Mouse (Mus musculus) 3T3-L1 (cell line): ENCODE measurements around the gene Tra2b.
A peak's percentile ranks its signal among the peaks of the same experiment; 100 is the strongest.
"Not testable (repeated sequence)": the region's sequence is repeated elsewhere in the genome, so short reads cannot be mapped to it uniquely, and the experiment has no call there.

Experiments
- DNase-seq: peaks from one replicate; pipeline ENCODE4 v3.0.0-alpha.2; 2015; ENCODE audit warnings: low read depth, low spot score

Tra2b gene

DNA sequence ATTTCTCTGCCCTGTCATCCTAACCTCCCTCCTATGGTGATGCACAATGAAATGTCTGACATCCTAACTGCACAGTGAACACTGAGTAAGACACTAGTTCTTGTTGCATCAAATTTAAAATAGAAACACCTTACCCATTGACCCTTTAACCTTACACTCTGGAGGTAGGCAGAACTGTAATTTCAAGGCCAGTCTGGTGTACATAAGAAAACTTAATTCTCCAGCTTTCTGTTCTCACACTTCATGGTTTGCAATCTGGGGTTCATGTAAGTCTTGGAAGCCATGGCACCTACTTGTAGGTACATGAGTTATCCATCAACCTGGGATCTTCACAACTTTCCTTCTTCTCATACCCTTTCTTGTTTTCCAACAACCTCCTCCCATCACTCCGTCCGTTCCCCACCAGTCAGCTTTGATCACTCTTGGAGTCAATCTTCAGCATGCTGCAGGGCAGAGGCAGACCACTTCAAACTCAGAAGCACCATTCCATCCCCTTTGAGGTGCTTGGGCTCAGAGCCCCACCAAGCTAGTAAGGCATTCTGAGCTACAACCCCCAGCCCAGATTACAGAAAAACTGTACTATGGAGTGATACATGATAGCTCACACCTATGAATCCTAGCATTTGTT is 23.5 kb downstream of the Tra2b start:
- DNase-seq: no peak

DNA sequence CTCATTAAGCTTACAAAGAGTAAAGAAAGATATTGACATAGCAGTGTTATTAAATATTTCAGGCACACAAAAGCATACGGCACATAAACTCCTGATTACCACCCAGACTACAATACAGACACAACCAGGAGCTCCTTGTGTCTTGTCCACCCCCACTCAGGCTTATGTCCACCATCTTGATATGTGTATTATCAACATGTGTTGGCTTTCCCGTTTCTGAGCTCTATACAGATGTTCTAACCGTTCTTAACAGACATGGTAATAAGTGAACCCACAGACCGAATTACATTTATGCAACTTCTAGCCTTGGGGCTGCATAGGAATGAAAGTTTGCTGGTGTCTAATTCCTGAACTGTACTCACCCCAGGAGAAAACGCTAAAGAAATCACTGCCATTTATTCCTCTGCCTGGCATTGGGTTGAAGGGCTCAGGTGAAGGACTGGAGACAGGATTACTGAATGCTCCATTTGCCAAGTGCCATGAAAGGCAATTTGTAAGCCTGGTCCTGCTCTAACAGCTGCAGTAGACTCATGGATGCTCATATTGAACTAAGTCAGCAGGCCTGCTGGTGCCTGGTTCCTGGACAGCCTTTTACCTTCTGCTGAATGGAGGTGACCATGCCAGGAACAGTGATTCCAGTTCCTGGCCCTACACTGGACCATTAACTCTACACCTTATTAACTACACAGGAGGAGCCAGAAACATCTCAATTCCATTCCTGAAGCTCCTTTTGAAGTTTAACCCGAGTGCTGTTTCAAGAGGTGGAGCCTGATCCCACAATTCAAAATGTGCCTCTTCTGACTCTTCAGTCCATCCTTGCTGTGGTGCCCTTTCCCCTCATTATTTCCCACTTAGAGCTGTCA is 24.2 kb downstream of the Tra2b start:
- DNase-seq: peak; percentile 34

DNA sequence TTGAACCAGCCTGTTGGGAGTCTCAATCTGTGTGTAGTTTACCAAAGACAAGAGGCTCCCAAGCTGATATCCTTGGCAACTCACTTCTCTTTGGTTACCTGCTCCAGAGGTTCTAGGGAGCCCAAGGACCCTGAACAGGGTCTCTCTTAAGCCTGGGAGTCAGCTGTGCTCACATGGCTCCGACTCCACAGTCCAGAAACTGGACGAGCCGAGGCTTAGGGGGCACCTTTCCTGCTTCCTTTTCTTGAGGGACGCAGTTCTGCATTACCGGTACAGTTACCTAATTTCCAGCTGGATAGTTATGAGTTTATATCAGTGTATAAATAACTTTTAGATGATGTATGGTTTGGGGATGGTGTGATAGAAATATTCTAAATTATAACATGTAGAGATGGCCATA is 24.9 kb downstream of the Tra2b start:
- DNase-seq: peak; percentile 16

DNA sequence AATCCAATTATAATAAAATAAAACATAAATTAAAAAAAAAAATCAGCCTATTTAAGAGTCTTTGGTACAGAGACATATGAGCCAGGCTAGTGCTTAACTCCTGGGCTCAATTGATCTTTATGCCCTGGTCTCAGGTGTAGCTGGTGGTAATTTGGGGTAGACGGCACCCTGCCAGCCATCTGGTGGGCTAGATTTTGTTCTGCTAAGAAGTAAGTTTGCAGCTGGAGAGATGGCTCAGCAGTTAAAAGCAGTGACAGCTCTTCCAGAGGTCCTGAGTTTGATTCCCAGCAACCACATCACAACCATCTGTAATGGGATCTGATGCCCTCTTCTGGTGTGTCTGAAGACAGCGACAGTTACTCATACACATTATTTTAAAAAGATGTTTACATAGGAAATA is 25.8 kb downstream of the Tra2b start:
- no peak for DNase-seq

DNA sequence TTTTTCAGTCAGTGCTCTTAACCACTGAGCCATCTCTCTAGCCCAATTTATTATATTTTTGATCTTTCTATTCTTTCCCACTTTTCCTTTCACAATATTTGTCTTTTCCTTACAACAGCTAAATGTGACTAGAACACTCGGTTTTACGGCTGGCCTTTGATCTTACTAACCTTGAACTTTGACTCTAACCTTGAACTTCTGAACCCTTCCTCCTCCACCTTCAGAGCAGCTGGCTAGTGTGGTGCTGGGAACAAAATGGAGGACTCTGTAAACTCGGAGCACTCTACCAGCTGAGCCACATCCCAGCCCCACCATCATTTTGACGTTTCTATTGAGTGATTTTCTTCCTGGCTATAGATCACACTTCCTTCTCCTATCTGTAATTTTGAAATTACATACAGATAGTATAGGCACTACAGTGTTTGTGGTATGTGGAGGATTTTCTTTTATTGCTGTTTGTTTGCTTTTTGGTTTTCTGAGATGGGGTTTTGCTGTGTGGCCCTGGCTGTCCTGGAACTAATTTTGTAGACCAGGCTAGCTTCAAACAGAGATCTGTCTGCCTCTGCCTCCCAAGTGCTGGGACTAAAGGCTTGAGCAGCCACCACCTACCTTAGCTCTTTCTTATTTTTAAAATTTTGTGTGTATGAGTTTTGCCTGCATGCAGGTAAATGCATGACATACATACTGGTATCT is 26.7 kb downstream of the Tra2b start:
- DNase-seq: no peak

DNA sequence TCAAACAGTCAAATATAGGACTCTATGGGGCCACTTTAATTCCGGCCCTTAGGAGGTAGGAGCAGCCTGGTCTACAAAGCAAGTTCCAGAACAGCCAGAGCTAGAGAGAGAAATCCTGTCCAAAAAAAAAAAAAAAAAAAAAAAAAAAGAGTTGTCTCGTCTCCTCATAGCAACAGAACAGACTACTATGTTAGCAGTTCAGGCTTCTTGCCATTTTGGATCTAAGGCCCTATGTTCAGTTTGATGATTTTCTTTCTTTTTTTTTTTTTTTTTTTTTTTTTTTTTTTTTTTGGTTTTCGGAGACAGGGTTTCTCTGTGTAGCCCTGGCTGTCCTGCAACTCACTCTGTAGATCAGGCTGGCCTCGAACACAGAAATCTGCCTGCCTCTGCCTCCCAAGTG is 27.4 kb downstream of the Tra2b start:
- DNase-seq: not testable (repeated sequence)

DNA sequence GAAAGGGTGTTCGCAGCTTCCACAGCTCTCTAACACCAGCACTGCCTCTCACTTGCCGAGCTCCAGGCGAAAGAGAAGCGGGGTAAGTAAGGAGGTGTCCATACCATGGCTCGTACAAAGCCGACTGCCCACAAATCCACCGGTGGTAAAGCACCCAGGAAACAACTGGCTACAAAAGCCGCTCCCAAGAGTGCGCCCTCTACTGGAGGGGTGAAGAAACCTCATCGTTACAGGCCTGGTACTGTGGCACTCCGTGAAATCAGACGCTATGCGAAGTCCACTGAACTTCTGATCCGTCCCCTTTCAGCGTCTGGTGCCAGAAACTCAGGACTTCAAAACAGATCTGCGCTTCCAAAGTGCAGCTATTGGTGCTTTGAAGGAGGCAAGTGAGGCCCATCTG is 29.0 kb downstream of the Tra2b start:
- no peak for DNase-seq

DNA sequence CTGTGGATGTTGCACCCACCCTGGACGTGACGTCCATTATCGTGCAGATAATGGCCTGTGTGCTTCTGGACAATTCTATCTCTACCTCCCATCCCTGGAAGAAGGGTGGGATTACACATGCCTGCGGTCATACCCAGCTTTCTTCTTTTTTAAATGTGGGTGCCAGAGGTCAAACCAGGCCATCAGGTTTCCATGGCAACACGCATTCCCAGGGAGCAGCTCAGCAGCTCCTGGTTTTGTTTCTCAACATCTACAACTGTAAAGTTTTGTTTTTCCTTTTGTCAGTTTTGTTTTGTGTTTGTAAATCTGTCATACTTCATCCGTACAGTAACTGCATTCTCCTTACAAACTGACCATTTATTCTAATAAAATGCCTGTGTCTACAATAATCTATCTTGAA is 31.3 kb downstream of the Tra2b start:
- DNase-seq: no peak

DNA sequence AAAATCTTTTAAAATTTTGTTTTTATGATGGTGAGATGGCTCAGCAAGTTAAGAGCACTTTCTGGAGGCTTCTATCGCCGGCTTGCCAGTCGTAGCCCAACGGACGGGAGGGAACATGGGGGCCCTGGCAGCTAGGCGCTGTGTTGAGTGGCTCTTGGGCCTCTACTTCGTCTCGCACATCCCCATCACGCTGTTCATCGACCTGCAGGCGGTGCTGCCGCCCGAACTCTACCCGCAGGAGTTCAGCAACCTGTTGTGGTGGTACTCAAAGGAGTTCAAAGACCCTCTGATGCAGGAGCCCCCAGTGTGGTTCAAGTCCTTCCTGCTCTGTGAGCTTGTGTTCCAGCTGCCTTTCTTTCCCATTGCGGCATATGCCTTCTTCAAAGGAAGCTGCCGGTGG is 35.5 kb downstream of the Tra2b start:
- not testable (repeated sequence) for DNase-seq

DNA sequence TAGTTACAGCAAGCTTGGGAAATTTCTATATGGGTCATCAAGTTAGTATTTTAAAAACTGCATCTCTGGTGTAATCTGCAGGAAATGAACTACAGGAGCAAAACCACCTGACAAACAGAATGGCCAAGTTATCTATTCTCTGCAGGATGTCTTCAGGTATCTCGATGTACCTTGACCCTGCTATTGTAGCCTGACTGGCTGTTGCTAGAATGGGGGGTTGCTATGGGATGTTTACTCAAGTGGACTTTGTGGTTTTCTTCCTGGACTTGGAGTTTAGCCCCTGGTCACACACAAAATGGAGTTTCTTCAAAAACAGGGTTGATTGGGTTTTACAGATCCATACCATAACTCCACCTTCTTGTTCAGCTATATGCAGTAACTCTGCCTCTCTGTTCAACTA is 62.3 kb downstream of the Tra2b start:
- no peak for DNase-seq

DNA sequence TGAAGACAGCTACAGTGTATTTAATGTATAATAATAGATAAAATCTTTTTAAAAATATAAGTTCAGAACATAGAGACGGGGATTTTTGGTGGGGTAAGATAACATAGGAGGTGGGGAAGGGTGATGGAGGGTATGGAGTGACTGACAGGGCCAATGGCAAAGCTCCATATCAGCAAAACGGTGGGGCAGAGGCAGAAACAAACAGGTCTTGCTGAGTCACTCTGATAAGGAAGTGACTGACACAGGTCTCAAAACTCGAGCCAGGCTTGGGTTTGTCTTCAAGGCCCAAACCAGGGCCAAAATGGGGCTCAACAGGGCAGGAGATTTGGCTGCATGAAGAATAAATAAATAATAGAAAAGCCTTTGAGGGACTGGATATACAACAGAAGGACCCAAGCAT is 63.9 kb downstream of the Tra2b start:
- peak; percentile 44 for DNase-seq

DNA sequence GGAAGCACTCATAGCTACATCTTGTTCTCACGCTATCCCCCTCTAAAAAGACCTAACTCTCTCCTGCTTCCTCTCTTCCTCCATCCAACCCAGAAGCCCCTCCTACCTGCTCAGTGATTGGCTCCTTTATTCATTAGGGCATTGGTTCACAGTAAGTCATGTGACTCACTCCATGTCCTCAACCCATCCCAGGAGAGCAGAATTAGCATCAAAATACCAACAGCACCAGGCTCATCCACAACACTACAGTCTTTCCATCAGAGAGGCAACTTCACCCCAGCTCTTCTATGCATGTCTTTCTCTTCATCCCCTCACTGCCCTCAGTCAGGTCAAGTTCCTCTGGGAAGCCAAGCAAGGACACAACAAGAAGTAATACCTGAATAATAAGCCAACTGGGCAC is 65.3 kb downstream of the Tra2b start:
- peak; percentile 22 for DNase-seq
